Mouse (Mus musculus): ENCODE measurements around the gene Ctnnd1.
"Not testable (repeated sequence)": the region's sequence is repeated elsewhere in the genome, so short reads cannot be mapped to it uniquely, and the experiment has no call there.

GRCm38 (mm10) chr2:84671535-84671934 lies 21.0 kb upstream of the Ctnnd1 start:
- not testable (repeated sequence) for TF ChIP-seq EP300 (IDR thresholded peaks at IDR 0.05; ENCODE audit: insufficient read depth, low read depth, low read length); CTCF (IDR thresholded peaks at IDR 0.05)
